Mouse (Mus musculus): ENCODE results near the gene Slc9a9.

GRCm38 (mm10) chr9:95168487-95169008, 498.8 kb downstream of the Slc9a9 start:
- TF ChIP-seq CTCF (IDR thresholded peaks at IDR 0.05; ENCODE audit: extremely low read depth, insufficient read depth, low read length) (no peak), POLR2A (IDR thresholded peaks at IDR 0.05; ENCODE audit: extremely low read depth, insufficient read depth, low read length) (no peak)
